Mouse (Mus musculus) heart, adult 18-20 months (tissue): Measurements from ENCODE around the gene A530064D06Rik. TPM values are rescaled to one million over a fixed set of nuclear protein-coding genes. Genes with fewer than 3 reads are reported as not detected.

Experiments used
- total RNA-seq, 2 experiments: library from RNA; stranded (reverse); gene quantifications; 2 replicates each; pipeline ENCODE4 v1.2.3; 2021

Gene A530064D06Rik
- total RNA-seq, 2 experiments from 2014 or later = not detected

Other genes starting within 250 kb of the A530064D06Rik start
- gene Foxp4, start 242.6 kb downstream of the A530064D06Rik start, total RNA-seq = 10 to 100 TPM in 1 of 2 experiments, 1 to 10 TPM in 1; 8.5 to 12.2 TPM
- gene 1700122O11Rik, start 129.0 kb downstream of the A530064D06Rik start, total RNA-seq = not detected
- not detected for gene 1700067P10Rik, start 78.0 kb downstream of the A530064D06Rik start, total RNA-seq
- not detected for gene 9830107B12Rik, start 21.0 kb downstream of the A530064D06Rik start, total RNA-seq
- gene Trem1, start 65.5 kb upstream of the A530064D06Rik start, total RNA-seq = under 1 TPM in 1 of 2 experiments, not detected in 1; 0.13 TPM
- gene Trem3, start 80.5 kb upstream of the A530064D06Rik start, total RNA-seq = not detected
- under 1 TPM in 1 of 2 experiments, not detected in 1; 0.33 TPM for gene Treml4, start 97.0 kb upstream of the A530064D06Rik start, total RNA-seq
- gene Treml2, start 132.2 kb upstream of the A530064D06Rik start, total RNA-seq = 1 to 10 TPM in 1 of 2 experiments, under 1 TPM in 1; 0.65 to 1.1 TPM
- under 1 TPM; 0.18 to 0.20 TPM for gene B430306N03Rik, start 148.9 kb upstream of the A530064D06Rik start, total RNA-seq
- gene Trem2, start 179.1 kb upstream of the A530064D06Rik start, total RNA-seq = 1 to 10 TPM; 1.6 to 2.2 TPM
- gene Treml1, start 192.6 kb upstream of the A530064D06Rik start, total RNA-seq = under 1 TPM; 0.27 to 0.54 TPM
- gene Nfya, start 242.6 kb upstream of the A530064D06Rik start, total RNA-seq = 10 to 100 TPM; 18.8 to 21.7 TPM
- gene Oard1, start 242.7 kb upstream of the A530064D06Rik start, total RNA-seq = 10 to 100 TPM; 17.3 to 21.3 TPM